Comparison of ENCODE assay signal across 8 mouse cellular contexts in the genomic region with DNA sequence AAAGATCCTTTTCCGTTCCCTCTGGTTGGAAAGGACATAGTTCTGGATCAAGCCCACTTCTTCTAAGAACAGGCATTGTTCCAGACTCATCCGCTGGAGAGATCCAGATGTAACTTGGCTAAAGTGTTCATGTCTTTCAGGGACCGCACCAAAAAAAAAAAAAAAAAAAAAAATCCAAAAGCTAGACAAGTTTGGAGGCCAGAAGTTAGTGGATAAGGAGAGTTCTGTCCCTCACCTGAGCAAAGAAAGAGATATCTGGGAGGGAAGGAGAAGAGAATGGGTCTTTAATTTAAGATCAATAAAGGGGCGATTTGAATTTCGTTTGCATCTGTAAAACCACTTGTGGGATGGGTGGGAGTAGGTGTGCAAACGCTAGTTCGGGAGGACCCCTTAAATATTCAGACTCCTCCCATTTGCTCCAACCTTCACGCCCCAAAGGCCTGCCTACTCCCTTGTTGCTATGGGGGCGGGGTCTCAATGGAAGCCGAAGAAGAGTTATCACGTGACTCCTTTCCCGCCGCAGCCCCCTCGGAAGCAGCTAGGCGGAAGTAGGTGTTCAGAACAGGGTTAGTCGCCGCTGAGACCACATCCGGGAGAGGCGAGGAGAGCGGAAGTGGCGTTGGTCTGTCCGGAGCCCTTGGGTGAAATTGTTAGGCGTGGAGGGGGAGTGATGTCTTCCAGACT. TPM values are rescaled to one million over a fixed set of nuclear protein-coding genes. Genes with fewer than 3 reads are reported as not detected.
DNase-seq lines count a peak whose midpoint lies in the region; ATAC-seq lines count a peak whose summit lies in the region.

A gene (plus strand): TSS at position 554 of the 684 bp plus-strand sequence.

- no peak within 1 kb of the TSS for H3K27ac ChIP-seq in forebrain, embryonic 14.5 days (ENCODE audit: low read depth, low read length)
- H3K27ac ChIP-seq in neural tube, embryonic 15.5 days (replicated peaks), result peak within 1 kb of the TSS; percentile 74

- peak within 1 kb of the TSS; percentile 75 for H3K9ac ChIP-seq in forebrain, embryonic 14.5 days (ENCODE audit: low read length)
- peak within 1 kb of the TSS; percentile 60 for H3K9ac ChIP-seq in neural tube, embryonic 15.5 days (replicated peaks)

- H3K9me3 ChIP-seq in forebrain, embryonic 14.5 days (replicated peaks; ENCODE audit: control insufficient read depth, low read length), result no peaks in the 10 kb centered on the region
- no peaks in the 10 kb centered on the region for H3K9me3 ChIP-seq in neural tube, embryonic 15.5 days (replicated peaks)

- H3K27me3 ChIP-seq in forebrain, embryonic 14.5 days (replicated peaks; ENCODE audit: control insufficient read depth, insufficient read depth, low read length), result no peaks in the 10 kb centered on the region
- no peaks in the 10 kb centered on the region for H3K27me3 ChIP-seq in neural tube, embryonic 15.5 days (replicated peaks)

- DNase-seq in ES-CJ7 (ENCODE audit: low read depth, low spot score), result peak; percentile 99
- DNase-seq in cerebellum, adult 11 months, result peak; percentile 82
- DNase-seq in forebrain, embryonic 14.5 days (ENCODE audit: low spot score), result peak; percentile 99
- DNase-seq in heart, postnatal 14 days, result peak; percentile 88 to 92
- DNase-seq in layer of hippocampus, adult 11-12 months (ENCODE audit: low spot score), result peak; percentile 95
- peak; percentile 97 to 98 for DNase-seq in lung, adult 18-20 months
- peak; percentile 95 for DNase-seq in testis, postnatal 14 days (ENCODE audit: low spot score)

- H3K36me3 ChIP-seq in forebrain, embryonic 14.5 days (ENCODE audit: control insufficient read depth, insufficient read depth, low read length), result no peaks in the 10 kb centered on the region
- no peaks in the 10 kb centered on the region for H3K36me3 ChIP-seq in neural tube, embryonic 15.5 days

- 7% methylated on average over 23 of the region's 23 CpGs for WGBS in forebrain, embryonic 14.5 days
- 7% methylated on average over 23 of the region's 23 CpGs for WGBS in neural tube, embryonic 15.5 days

- H3K4me1 ChIP-seq in forebrain, embryonic 14.5 days (ENCODE audit: control insufficient read depth, insufficient read depth, low read length), result peaks cover 11% of the 10 kb centered on the region
- peaks cover 18% of the 10 kb centered on the region for H3K4me1 ChIP-seq in neural tube, embryonic 15.5 days

- H3K4me3 ChIP-seq in forebrain, embryonic 14.5 days (ENCODE audit: low read depth, low read length), result peak within 1 kb of the TSS; percentile 48
- peak within 1 kb of the TSS; percentile 58 for H3K4me3 ChIP-seq in neural tube, embryonic 15.5 days (replicated peaks)

- peak; percentile 99 for ATAC-seq in forebrain, embryonic 14.5 days
- peak; percentile 98 for ATAC-seq in neural tube, embryonic 15.5 days (ENCODE audit: low FRiP score)

- intact Hi-C loops in heart, postnatal 14 days (cut with DNase I), result loop anchor here (10.0 kb wide), 2 partner anchors 157 to 227 kb away; a partner anchor contains a TSS

- peak within 1 kb of the TSS; percentile 86 for H3K4me2 ChIP-seq in forebrain, embryonic 14.5 days (ENCODE audit: low read length)
- H3K4me2 ChIP-seq in neural tube, embryonic 15.5 days, result peak within 1 kb of the TSS; percentile 85

RNA-seq across cellular contexts. Expression of the gene that starts here (rescaled TPM):
- 79.7 and 93.6 TPM in 2 replicates for polyA plus RNA-seq in forebrain, embryonic 14.5 days (2014; fragmentation: Nextera tagmentation; extraction: Ambion mirVana)
- 10 to 100 TPM; 19.9 to 20.5 TPM for total RNA-seq in heart, postnatal 14 days (2021)
- polyA plus RNA-seq in neural tube, embryonic 15.5 days (2015; fragmentation: Nextera tagmentation; extraction: Ambion mirVana), result 97.9 and 110 TPM in 2 replicates
